Mouse (Mus musculus) G1E (cell line): ENCODE data around the gene Rtp4.

ENCODE experiments used
- CTCF ChIP-seq: IDR thresholded peaks from 2 replicates; pipeline ENCODE4 v1.5.1; 2012; ENCODE audit warnings: low read depth, low read length, inconsistent platforms, mixed read lengths
- GATA1 ChIP-seq: IDR thresholded peaks from 2 replicates; pipeline ENCODE4 v1.6.1; 2012; ENCODE audit warnings: borderline replicate concordance, low read length, inconsistent platforms, mixed read lengths
- GATA2 ChIP-seq: IDR thresholded peaks from 2 replicates; pipeline ENCODE4 v1.6.1; 2012; ENCODE audit warnings: low read depth, low read length, inconsistent platforms, borderline replicate concordance
- POLR2AphosphoS5 ChIP-seq: IDR thresholded peaks from 2 replicates; pipeline ENCODE4 v1.6.1; 2012; ENCODE audit warnings: low read depth, low read length, inconsistent platforms; ENCODE audit not compliant: insufficient replicate concordance
- TAL1 ChIP-seq: conservative IDR thresholded peaks from 2 replicates; pipeline ENCODE4 v1.6.1; 2012; ENCODE audit warnings: low read depth, low read length, inconsistent platforms, mixed read lengths

- TF ChIP-seq CTCF (no peak), GATA2 (no peak), GATA1 (no peak), TAL1 (no peak), POLR2AphosphoS5 (no peak)
Observed at GRCm38 (mm10) chr16:23497440-23497839, 22.7 kb upstream of the Rtp4 start.
